Mouse (Mus musculus) midbrain, embryonic 13.5 days (tissue): ENCODE measurements at regions not wholly inside any gene's neighbourhood (a gene's known extent, or its start where the extent isn't known, plus 50 kb on each side); places are given as distances from the start of the nearest gene placed in this dataset.

ENCODE experiments used
- ATAC-seq: fragments of 200-750 bp; cut with Nextera tagmentation; 2 replicates; pipeline ENCODE4 v1.8.0; 2017; ENCODE audit warnings: mild to moderate bottlenecking, moderate TSS enrichment, moderate library complexity
- H3K27ac ChIP-seq: fragments of 300-500 bp; sonication (generic); 2 replicates; pipeline ENCODE4 v1.5.1; 2015; ENCODE audit warnings: inconsistent platforms, mild to moderate bottlenecking, moderate library complexity
- H3K27me3 ChIP-seq: fragments of 300-500 bp; sonication (generic); 2 replicates; pipeline ENCODE4 v1.6.1; 2015; ENCODE audit warnings: mild to moderate bottlenecking, inconsistent platforms
- H3K36me3 ChIP-seq: fragments of 300-500 bp; sonication (generic); 2 replicates; pipeline ENCODE4 v1.6.1; 2015; ENCODE audit warnings: mild to moderate bottlenecking, inconsistent platforms
- H3K4me1 ChIP-seq: fragments of 300-500 bp; sonication (generic); replicated peaks from 2 replicates; pipeline ENCODE4 v1.6.1; 2015; ENCODE audit warnings: inconsistent platforms
- H3K4me2 ChIP-seq: fragments of 300-500 bp; sonication (generic); replicated peaks from 2 replicates; pipeline ENCODE4 v1.6.1; 2015; ENCODE audit warnings: moderate library complexity, mild to moderate bottlenecking, inconsistent platforms
- H3K4me3 ChIP-seq: fragments of 300-500 bp; sonication (generic); replicated peaks from 2 replicates; pipeline ENCODE4 v1.5.1; 2015; ENCODE audit warnings: mild to moderate bottlenecking, inconsistent platforms
- H3K9ac ChIP-seq: fragments of 300-500 bp; sonication (generic); replicated peaks from 2 replicates; pipeline ENCODE4 v1.6.1; 2015; ENCODE audit warnings: mild to moderate bottlenecking, inconsistent platforms
- H3K9me3 ChIP-seq: fragments of 300-500 bp; sonication (generic); 2 replicates; pipeline ENCODE4 v1.6.1; 2016; ENCODE audit warnings: mild to moderate bottlenecking, inconsistent platforms
- WGBS: fragments of 180-500 bp; shearing (Covaris S2); methylation state at CpG from one replicate; pipeline ENCODE4 v1.1.7; 2015; 5-methylcytosine and 5-hydroxymethylcytosine counted together

GRCm38 (mm10) chr4:150784491-150785451 is 68.9 kb upstream of the Errfi1 start:
- H3K27me3 ChIP-seq: no peaks in the 10 kb centered on the region
- no peaks in the 10 kb centered on the region for H3K9me3 ChIP-seq
- H3K4me2 ChIP-seq: no peak overlapping the region
- peaks cover 3% of the 10 kb centered on the region; the same call in 1 of the 2 replicates for H3K4me1 ChIP-seq
- H3K36me3 ChIP-seq: no peaks in the 10 kb centered on the region
- WGBS: 80% methylated on average over 14 of the region's 14 CpGs
- no peak overlapping the region for H3K27ac ChIP-seq
- no peak overlapping the region for H3K4me3 ChIP-seq
- no peak overlapping the region for H3K9ac ChIP-seq
- ATAC-seq: no peak

DNA sequence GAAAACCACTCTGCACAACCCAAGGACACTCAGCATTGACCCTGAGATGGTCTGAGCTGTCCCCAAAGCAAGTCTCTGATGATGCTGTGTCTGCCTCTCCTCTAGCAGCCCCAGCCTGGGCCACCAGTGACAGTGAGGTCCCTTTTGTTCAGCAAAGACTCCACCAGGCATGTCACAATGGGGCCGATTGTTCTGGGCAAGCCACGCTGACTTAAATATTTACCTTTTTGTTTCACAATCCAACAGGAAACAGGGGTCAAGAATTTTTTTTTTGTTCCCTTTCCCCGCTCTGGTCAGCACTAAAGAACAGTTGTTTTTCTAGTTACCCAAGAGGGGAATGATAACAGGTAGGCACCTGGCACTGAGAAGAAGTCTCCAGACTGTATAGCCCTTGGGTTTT is 72.4 kb upstream of the Errfi1 start:
- H3K9ac ChIP-seq: no peak overlapping the region
- WGBS: 48% methylated on average over 3 of the region's 3 CpGs
- ATAC-seq: no peak

DNA sequence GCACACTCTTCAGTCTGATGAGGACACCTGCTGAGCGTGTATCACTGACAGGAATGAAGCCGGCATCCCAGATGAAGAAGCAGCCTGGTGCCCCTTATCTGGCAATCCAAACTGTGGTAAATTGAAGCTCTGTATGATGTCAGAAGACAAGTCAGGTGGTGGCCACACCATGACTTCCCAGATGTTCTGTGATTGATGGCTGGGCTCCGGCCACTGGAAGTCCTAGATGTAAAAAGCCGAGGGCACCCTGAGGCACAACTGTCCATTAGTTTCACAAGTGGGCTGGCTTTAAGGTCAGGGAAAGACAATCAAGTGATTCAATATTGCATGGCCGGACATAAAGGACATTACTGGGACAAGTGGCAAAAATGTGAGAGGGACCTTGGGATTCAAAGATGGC is 74.4 kb upstream of the Errfi1 start:
- 72% methylated on average over 5 of the region's 5 CpGs for WGBS
- H3K27me3 ChIP-seq: no peaks in the 10 kb centered on the region
- no peak overlapping the region for H3K4me2 ChIP-seq
- no peak overlapping the region for H3K9ac ChIP-seq
- H3K36me3 ChIP-seq: no peaks in the 10 kb centered on the region
- no peak overlapping the region for H3K4me3 ChIP-seq
- no peak for ATAC-seq
- H3K27ac ChIP-seq: no peak overlapping the region
- 0 out of 2 replicates have a peak, but pooled peaks cover 3% of the 10 kb centered on the region for H3K4me1 ChIP-seq
- H3K9me3 ChIP-seq: no peaks in the 10 kb centered on the region

More for the DNA sequence above, 72.4 kb upstream of the Errfi1 start:
- Histone ChIP-seq H3K36me3 (no peaks in the 10 kb centered on the region), H3K4me1 (0 out of 2 replicates have a peak, but pooled peaks cover 3% of the 10 kb centered on the region), H3K27me3 (no peaks in the 10 kb centered on the region), H3K4me2 (no peak overlapping the region), H3K9me3 (no peaks in the 10 kb centered on the region), H3K27ac (no peak overlapping the region), H3K4me3 (no peak overlapping the region)

GRCm38 (mm10) chr4:150778683-150779082 is 75.0 kb upstream of the Errfi1 start:
- Histone ChIP-seq H3K4me3 (no peak overlapping the region), H3K36me3 (no peaks in the 10 kb centered on the region), H3K9me3 (peaks cover 3% of the 10 kb centered on the region; the same call in 1 of the 2 replicates), H3K27me3 (no peaks in the 10 kb centered on the region), H3K27ac (no peak overlapping the region), H3K9ac (no peak overlapping the region), H3K4me2 (no peak overlapping the region), H3K4me1 (0 out of 2 replicates have a peak, but pooled peaks cover 3% of the 10 kb centered on the region)
- ATAC-seq: no peak
- 70% methylated on average over 8 of the region's 8 CpGs for WGBS

DNA sequence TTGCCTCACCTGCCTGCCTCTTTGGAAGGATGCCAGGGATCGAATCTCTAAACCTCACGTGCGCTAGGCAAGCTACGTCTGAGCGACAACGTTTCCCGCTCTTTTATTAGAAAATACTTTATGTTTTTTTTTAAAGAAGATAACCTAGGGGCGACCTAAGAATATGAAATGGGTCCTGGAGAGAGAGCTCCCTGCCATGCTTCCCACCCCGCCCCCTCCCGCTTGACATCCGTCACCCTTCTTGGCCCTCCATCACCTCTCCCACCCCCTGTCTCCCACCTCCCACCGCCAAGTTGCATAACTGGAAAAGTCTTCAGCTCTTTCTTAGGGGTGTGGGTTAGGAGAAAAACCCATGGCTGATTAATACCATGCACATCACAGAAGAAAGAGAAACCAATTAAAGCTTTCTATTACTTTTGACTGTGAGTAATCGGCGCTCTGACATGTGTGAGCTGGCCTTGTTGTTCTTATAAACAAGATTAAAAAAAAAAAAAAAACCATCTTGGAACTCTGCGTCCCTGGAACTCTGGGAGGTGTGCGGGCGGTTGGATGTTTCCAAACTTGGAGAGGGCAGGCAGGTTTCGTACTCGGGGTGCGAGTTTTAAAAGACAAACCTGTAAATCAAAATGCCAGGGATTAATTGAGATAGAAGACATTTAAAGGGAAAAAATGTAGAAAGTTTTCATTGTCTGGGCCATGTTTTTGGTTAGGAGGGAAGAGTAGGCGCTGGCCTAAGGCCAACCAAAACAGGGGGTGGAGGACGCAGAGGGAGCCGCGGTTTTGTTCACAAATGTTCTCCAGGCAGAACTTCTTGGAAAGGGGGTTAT is 77.8 kb upstream of the Errfi1 start:
- H3K9me3 ChIP-seq: peaks cover 7% of the 10 kb centered on the region; the same call in 1 of the 2 replicates
- no peak overlapping the region for H3K27ac ChIP-seq
- H3K4me2 ChIP-seq: no peak overlapping the region
- no peak overlapping the region for H3K9ac ChIP-seq
- 0 out of 2 replicates have a peak, but pooled peaks cover 3% of the 10 kb centered on the region for H3K4me1 ChIP-seq
- WGBS: 88% methylated on average over 24 of the region's 24 CpGs
- no peak for ATAC-seq
- no peaks in the 10 kb centered on the region for H3K36me3 ChIP-seq
- H3K4me3 ChIP-seq: no peak overlapping the region
- H3K27me3 ChIP-seq: no peaks in the 10 kb centered on the region

- 94% methylated on average over 8 of the region's 8 CpGs for WGBS
- Histone ChIP-seq H3K9me3 (peaks cover 7% of the 10 kb centered on the region; the same call in 1 of the 2 replicates), H3K9ac (no peak overlapping the region), H3K27ac (no peak overlapping the region), H3K4me2 (no peak overlapping the region), H3K4me3 (no peak overlapping the region), H3K4me1 (no peaks in the 10 kb centered on the region), H3K36me3 (no peaks in the 10 kb centered on the region), H3K27me3 (no peaks in the 10 kb centered on the region)
- no peak for ATAC-seq
Observed at GRCm38 (mm10) chr4:150775281-150775680, 78.4 kb upstream of the Errfi1 start.

- Histone ChIP-seq H3K9me3 (peaks cover 7% of the 10 kb centered on the region; the same call in 1 of the 2 replicates), H3K9ac (no peak overlapping the region), H3K4me3 (no peak overlapping the region), H3K4me1 (no peaks in the 10 kb centered on the region), H3K27ac (no peak overlapping the region), H3K4me2 (no peak overlapping the region), H3K36me3 (no peaks in the 10 kb centered on the region), H3K27me3 (no peaks in the 10 kb centered on the region)
- WGBS: 84% methylated on average over 7 of the region's 7 CpGs
- ATAC-seq: no peak
Observed at GRCm38 (mm10) chr4:150774289-150774914, 79.3 kb upstream of the Errfi1 start.

DNA sequence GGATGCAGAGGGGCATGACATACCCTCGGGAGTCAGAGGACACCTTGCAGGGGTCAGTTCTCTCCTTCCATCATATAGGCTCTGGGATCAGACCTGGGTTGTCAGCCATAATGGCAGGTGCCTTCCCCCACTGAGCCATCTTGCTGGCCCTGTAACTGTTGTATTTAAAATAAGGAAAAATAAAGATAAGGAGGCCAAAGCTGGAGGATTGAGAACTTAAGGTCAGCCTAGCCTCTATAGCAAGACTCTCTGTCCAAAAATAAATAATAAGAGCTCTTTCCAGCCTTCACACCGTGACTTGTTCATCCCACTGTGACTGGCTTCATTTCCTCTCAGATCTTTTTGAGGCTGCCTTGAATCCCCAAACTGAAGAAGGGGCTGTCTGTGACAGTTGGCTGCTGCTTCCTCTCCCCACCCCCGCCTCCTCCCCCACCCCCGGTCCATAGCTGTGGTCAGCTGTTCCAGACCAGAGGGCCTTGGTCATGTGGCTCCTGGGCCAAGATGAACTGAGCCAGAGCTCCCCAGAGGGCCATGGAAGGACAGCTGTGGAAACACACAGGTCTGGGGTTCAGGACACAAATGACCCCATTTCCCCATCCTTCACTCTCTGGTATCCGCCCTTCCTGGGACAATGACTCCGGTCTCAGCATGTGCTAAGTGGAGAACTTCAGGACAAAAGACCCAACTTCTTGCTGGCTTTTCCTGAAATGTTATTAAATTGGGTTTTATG is 81.6 kb upstream of the Errfi1 start:
- H3K4me3 ChIP-seq: no peak overlapping the region
- H3K27me3 ChIP-seq: no peaks in the 10 kb centered on the region
- no peaks in the 10 kb centered on the region for H3K36me3 ChIP-seq
- H3K4me2 ChIP-seq: no peak overlapping the region
- no peak overlapping the region for H3K9ac ChIP-seq
- H3K4me1 ChIP-seq: no peaks in the 10 kb centered on the region
- 82% methylated on average over 6 of the region's 6 CpGs for WGBS
- peaks cover 7% of the 10 kb centered on the region; the same call in 1 of the 2 replicates for H3K9me3 ChIP-seq
- H3K27ac ChIP-seq: no peak overlapping the region
- no peak for ATAC-seq

GRCm38 (mm10) chr4:150771469-150771868 is 82.2 kb upstream of the Errfi1 start:
- WGBS: 39% methylated on average over 2 of the region's 2 CpGs
- no peak overlapping the region for H3K4me2 ChIP-seq
- no peak for ATAC-seq
- no peak overlapping the region for H3K4me3 ChIP-seq
- no peaks in the 10 kb centered on the region for H3K4me1 ChIP-seq
- H3K9me3 ChIP-seq: peaks cover 7% of the 10 kb centered on the region; the same call in 1 of the 2 replicates
- no peak overlapping the region for H3K9ac ChIP-seq
- no peaks in the 10 kb centered on the region for H3K36me3 ChIP-seq
- H3K27ac ChIP-seq: no peak overlapping the region
- H3K27me3 ChIP-seq: no peaks in the 10 kb centered on the region

DNA sequence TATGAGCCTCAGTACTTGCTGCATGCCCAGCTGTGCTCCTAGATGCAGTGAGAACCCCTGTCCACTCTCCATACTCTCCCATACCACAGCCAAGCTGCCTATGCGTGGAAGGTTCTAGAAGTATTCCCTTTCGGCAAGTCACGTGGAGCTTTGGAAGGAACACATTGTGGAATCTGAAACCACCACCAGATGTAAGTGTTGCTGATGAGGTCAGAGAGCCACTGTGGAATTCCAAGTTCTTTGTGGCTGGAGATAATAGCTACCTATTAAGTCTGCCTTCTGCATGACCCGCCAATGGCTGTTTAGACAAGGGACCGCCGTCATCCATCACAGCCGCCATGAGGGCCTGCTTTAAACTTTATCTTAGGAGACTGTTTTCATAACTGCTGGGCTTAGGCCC is 84.7 kb upstream of the Errfi1 start:
- 89% methylated on average over 7 of the region's 7 CpGs for WGBS
- H3K9me3 ChIP-seq: peaks cover 7% of the 10 kb centered on the region; the same call in 1 of the 2 replicates
- H3K4me1 ChIP-seq: no peaks in the 10 kb centered on the region
- H3K4me2 ChIP-seq: no peak overlapping the region
- H3K4me3 ChIP-seq: no peak overlapping the region
- H3K9ac ChIP-seq: no peak overlapping the region
- H3K27me3 ChIP-seq: no peaks in the 10 kb centered on the region
- no peak for ATAC-seq
- no peak overlapping the region for H3K27ac ChIP-seq
- no peaks in the 10 kb centered on the region for H3K36me3 ChIP-seq
